Mouse (Mus musculus): ENCODE data around the gene Afdn. TPM values are rescaled to one million over a fixed set of nuclear protein-coding genes. Genes with fewer than 3 reads are reported as not detected.

Afdn gene
- polyA plus RNA-seq (2016; fragmentation: Nextera tagmentation; extraction: Ambion mirVana) = 153 and 156 TPM in 2 replicates

DNA sequence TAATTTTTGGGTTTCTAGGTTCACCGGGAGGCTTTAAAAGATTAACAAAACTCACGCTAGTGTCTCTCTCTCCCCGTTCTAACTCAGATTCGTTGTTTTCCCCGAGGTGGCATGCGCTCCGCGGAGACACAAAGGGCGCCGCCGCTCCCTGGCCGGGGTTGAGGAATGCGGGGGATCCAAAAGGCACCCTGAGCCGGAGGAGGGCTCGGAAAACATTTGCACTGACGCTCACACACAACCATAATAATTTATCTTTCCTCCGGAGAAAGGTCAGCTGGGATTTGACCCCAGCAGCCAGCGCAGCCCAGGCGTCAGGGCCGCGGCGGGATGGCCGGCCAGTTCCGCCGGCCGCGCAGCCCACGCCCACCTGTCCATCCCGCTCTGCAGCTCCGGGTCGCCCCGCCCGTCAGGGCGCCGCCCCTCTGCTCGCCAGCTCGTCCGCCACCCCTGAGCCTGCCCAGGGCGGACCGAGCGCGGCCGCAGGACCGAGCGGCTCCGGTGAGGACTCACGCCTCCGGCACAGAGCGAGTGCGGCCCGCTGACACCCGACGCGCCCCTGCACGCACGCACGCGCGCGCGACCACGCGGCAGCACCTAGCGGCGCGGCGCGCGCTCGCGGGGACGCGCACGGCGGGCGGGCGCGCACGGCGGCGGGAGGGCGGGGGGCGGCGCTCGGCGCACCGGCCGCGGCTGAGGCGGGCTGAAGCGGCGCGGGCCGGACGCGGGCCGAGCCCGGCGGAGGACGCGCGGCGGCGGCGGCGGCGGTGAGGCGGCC, at the start of gene Afdn:
Gene Afdn (plus strand): TSS at position 687 of the 775 bp plus-strand sequence.
- no peaks in the 10 kb centered on the region for H3K27me3 ChIP-seq
- H3K27ac ChIP-seq = peak within 1 kb of the TSS; percentile 98
- peaks cover 23% of the 10 kb centered on the region for H3K4me1 ChIP-seq
- no peaks in the 10 kb centered on the region for H3K36me3 ChIP-seq
- peak within 1 kb of the TSS; percentile 99 for H3K4me3 ChIP-seq
- H3K9ac ChIP-seq = peak within 1 kb of the TSS; percentile 96
- 1% methylated on average over 45 of the region's 108 CpGs for WGBS
- peak; percentile 86 for ATAC-seq (ENCODE audit: low FRiP score)
- no peaks in the 10 kb centered on the region for H3K9me3 ChIP-seq (replicated peaks)
- H3K4me2 ChIP-seq (replicated peaks) = peak within 1 kb of the TSS; percentile 96

DNA sequence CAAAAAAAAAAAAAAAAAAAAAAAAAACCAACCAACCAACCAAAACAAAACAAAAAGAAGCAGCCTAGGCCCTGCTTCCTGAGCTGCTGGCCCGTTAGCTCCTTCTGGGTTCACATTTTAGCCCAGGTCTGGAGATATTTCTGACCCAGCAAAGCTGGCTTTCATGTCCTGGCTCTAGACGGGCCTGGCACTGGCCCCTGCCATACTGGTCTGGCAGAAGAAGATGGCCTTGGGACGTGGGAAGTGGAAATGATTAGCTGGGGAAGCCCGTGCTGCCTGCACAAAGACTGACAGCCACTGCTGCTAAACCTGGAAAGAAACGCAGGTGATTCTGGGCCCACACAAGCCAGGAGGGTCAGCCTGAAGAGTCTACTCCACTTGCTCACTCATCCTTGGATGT, 49.2 kb upstream of the Afdn start:
- no peak for ATAC-seq (ENCODE audit: low FRiP score)
- Histone ChIP-seq H3K9ac (no peak overlapping the region), H3K27me3 (no peaks in the 10 kb centered on the region), H3K4me1 (no peaks in the 10 kb centered on the region), H3K27ac (no peak overlapping the region), H3K36me3 (no peaks in the 10 kb centered on the region), H3K9me3 (replicated peaks) (no peaks in the 10 kb centered on the region), H3K4me2 (replicated peaks) (no peak overlapping the region), H3K4me3 (no peak overlapping the region)
- WGBS = 81% methylated on average over 5 of the region's 5 CpGs

DNA sequence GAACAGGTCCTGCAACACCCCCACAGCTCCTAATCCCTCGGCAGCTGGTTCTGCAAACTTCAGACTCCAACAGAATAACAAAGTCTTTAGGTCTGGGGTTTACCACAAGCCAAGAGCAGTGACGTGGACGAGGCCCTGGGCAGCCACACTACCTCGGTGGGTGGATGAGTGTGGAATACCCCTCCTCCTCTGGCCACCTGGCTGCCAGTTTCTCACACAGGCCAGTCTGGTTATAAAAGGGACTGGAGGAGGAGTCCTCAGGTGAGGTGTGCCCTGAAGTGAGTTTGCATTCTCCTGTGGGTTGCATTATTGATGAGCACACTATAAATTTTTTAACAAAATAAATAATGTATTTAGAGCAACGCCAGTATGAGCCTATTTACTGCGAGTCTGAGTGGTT, 48.2 kb upstream of the Afdn start:
- ATAC-seq (ENCODE audit: low FRiP score) = no peak
- Histone ChIP-seq H3K4me2 (replicated peaks) (no peak overlapping the region), H3K27ac (no peak overlapping the region), H3K4me1 (no peaks in the 10 kb centered on the region), H3K27me3 (no peaks in the 10 kb centered on the region), H3K9me3 (replicated peaks) (no peaks in the 10 kb centered on the region), H3K4me3 (no peak overlapping the region), H3K9ac (no peak overlapping the region), H3K36me3 (no peaks in the 10 kb centered on the region)
- WGBS = 76% methylated on average over 6 of the region's 6 CpGs

DNA sequence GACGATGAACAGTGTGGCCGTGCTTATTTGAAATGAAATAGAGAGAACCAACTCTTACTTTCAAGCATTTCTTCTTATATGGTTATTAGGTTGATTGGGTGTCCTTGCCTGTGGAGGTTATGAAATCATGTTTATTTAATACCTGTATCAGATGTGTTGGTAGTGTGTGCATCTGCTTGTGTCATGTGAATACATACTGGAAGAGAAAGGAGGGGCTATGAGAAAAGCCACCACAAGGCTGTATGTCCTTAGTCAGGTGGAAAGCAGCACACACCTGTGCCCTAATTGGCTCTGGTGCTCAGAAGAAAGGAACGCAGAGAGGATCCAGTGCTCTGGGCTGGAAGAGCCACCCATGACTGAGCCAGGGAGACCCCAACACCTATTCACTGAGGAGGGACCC, 47.8 kb upstream of the Afdn start:
- WGBS = 87% methylated on average over 3 of the region's 3 CpGs
- Histone ChIP-seq H3K27me3 (no peaks in the 10 kb centered on the region), H3K9ac (no peak overlapping the region), H3K36me3 (no peaks in the 10 kb centered on the region), H3K9me3 (replicated peaks) (no peaks in the 10 kb centered on the region), H3K4me3 (no peak overlapping the region), H3K4me1 (0 out of 2 replicates have a peak, but pooled peaks cover 1% of the 10 kb centered on the region), H3K4me2 (replicated peaks) (no peak overlapping the region), H3K27ac (no peak overlapping the region)
- ATAC-seq (ENCODE audit: low FRiP score) = no peak

DNA sequence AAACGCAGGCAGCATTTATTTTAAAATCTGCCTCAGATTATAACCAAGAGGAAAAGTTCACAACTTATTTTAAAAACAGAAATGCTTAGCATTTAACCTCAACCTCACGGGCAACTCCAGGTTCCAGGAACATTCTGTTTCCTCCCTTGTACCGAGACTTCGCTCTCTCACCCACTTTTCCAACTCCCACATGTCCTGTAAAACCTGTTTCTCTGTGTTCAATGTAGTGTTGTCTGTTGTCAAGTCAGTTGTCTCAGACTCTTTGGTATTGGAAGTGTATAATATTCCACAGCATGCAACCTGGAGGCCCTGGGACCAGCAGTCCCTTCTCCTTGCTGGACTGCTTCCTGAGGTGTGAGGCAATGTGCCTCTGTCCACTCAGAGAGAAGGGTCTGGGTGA, 46.2 kb upstream of the Afdn start:
- Histone ChIP-seq H3K27ac (no peak overlapping the region), H3K4me2 (replicated peaks) (no peak overlapping the region), H3K9ac (no peak overlapping the region), H3K27me3 (no peaks in the 10 kb centered on the region), H3K4me3 (no peak overlapping the region), H3K36me3 (no peaks in the 10 kb centered on the region), H3K9me3 (replicated peaks) (no peaks in the 10 kb centered on the region), H3K4me1 (0 out of 2 replicates have a peak, but pooled peaks cover 2% of the 10 kb centered on the region)
- ATAC-seq (ENCODE audit: low FRiP score) = no peak
- WGBS = 88% methylated on average over 4 of the region's 4 CpGs

DNA sequence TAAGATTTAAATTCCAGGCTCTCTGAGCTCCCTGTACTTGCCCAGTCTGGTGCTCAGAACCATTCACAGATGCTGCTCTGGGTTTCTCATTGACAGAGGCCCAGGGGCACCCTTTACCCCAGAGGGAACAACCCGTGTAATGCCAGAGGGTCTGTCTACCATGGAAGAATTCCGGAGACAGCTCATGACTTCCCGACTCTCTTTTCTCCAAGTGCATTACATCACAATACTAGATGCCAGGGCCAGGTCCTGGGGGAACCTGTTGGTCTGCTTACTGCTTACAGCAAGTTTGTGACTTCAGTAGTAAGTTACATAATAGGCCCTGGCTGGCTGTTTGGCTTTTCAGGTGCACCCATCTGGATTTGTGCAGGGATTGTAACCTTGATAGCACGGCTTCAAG, 45.7 kb upstream of the Afdn start:
- H3K27ac ChIP-seq = no peak overlapping the region
- 0 out of 2 replicates have a peak, but pooled peaks cover 2% of the 10 kb centered on the region for H3K4me1 ChIP-seq
- H3K4me3 ChIP-seq = no peak overlapping the region
- H3K9me3 ChIP-seq (replicated peaks) = no peaks in the 10 kb centered on the region
- no peak overlapping the region for H3K4me2 ChIP-seq (replicated peaks)
- WGBS = 70% methylated on average over 4 of the region's 4 CpGs
- H3K9ac ChIP-seq = no peak overlapping the region
- ATAC-seq (ENCODE audit: low FRiP score) = no peak
- no peaks in the 10 kb centered on the region for H3K36me3 ChIP-seq
- H3K27me3 ChIP-seq = no peaks in the 10 kb centered on the region

DNA sequence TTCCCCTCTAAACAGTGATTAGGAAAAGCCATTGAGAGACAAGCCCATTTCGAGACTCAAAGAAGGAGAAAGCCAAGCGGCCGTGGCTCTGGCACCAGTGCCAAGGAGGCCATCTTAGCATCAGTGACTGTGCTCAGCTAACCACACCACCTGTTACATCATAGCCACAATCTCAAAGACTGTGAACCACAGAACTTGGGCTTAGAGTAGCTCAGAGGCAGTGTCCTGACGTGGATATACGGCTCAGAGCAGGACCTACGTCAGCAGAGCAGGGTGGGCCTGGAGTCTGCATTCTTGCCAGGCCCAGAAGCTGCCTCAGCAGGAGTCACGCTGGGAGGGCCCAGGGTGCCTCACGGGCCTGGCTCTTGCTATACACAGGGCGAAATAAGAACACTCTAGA, 44.8 kb upstream of the Afdn start:
- no peaks in the 10 kb centered on the region for H3K36me3 ChIP-seq
- H3K9me3 ChIP-seq (replicated peaks) = no peaks in the 10 kb centered on the region
- no peak overlapping the region for H3K9ac ChIP-seq
- 0 out of 2 replicates have a peak, but pooled peaks cover 2% of the 10 kb centered on the region for H3K4me1 ChIP-seq
- H3K4me3 ChIP-seq = no peak overlapping the region
- no peak for ATAC-seq (ENCODE audit: low FRiP score)
- H3K4me2 ChIP-seq (replicated peaks) = no peak overlapping the region
- WGBS = 82% methylated on average over 9 of the region's 9 CpGs
- H3K27me3 ChIP-seq = no peaks in the 10 kb centered on the region
- no peak overlapping the region for H3K27ac ChIP-seq

DNA sequence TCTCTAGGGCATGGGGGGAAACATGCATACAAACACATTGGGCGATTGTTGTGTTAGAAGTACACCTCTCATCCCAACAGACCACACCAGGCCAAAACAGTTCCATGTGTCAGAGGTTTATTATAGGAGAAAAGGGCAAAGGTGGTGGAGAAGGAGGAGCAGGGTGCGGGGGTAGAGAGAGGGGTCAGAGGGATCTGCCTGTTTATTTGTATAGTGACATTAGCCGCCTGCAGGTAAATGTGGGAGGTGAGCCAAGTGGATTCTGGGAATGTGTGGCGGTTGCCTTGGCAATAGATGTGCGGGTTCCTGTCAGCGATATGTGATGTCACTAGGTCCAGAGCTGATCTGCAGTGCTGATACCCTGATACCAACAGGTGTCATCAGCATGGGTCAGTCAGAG, 44.0 kb upstream of the Afdn start:
- 90% methylated on average over 6 of the region's 6 CpGs for WGBS
- no peak overlapping the region for H3K9ac ChIP-seq
- H3K4me2 ChIP-seq (replicated peaks) = no peak overlapping the region
- ATAC-seq (ENCODE audit: low FRiP score) = no peak
- no peaks in the 10 kb centered on the region for H3K27me3 ChIP-seq
- H3K27ac ChIP-seq = no peak overlapping the region
- H3K36me3 ChIP-seq = no peaks in the 10 kb centered on the region
- H3K4me1 ChIP-seq = 0 out of 2 replicates have a peak, but pooled peaks cover 2% of the 10 kb centered on the region
- no peak overlapping the region for H3K4me3 ChIP-seq
- H3K9me3 ChIP-seq (replicated peaks) = no peaks in the 10 kb centered on the region

DNA sequence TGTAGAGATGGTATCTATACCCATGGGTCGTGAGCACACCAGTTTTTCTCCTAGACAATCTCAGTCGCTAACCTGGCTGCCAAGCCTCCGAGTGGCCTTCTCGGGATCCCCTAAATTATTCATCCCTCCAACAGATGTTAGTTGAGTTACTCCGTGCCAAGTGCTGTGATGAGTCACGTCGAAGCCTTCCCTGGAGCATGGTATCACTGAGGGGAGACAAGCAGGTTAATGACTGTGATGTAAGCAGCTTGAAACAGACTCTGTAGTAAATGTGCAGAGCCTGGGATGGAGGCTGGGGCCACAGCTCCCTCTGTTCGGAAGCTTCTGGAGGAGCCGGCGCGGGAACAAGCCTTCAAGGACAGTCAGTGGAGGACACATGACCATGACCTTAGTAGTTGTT, 42.9 kb upstream of the Afdn start:
- H3K4me1 ChIP-seq = peaks cover 7% of the 10 kb centered on the region
- H3K36me3 ChIP-seq = no peaks in the 10 kb centered on the region
- WGBS = 92% methylated on average over 11 of the region's 11 CpGs
- H3K4me2 ChIP-seq (replicated peaks) = no peak overlapping the region
- no peak for ATAC-seq (ENCODE audit: low FRiP score)
- no peak overlapping the region for H3K9ac ChIP-seq
- no peak overlapping the region for H3K27ac ChIP-seq
- H3K4me3 ChIP-seq = no peak overlapping the region
- H3K9me3 ChIP-seq (replicated peaks) = no peaks in the 10 kb centered on the region
- H3K27me3 ChIP-seq = no peaks in the 10 kb centered on the region

DNA sequence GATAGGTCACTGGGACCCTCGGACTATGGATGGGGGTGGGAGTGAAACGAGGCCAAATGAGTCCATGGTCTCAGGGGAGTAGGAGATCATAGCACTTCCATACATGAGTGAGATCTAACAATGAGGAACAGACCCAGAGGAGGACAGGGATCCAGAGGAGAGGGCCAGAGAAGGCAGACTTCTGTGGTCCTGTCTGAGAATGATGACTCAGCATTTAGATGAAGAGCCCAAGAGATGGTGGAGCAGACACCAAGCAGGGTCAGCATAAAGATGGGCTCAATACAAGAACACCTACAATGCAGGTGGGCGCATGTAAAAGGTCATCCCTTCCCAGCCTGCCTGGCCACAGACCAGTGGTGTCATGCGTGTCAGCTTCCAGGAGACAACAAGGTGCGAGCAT, 40.2 kb upstream of the Afdn start:
- no peak for ATAC-seq (ENCODE audit: low FRiP score)

DNA sequence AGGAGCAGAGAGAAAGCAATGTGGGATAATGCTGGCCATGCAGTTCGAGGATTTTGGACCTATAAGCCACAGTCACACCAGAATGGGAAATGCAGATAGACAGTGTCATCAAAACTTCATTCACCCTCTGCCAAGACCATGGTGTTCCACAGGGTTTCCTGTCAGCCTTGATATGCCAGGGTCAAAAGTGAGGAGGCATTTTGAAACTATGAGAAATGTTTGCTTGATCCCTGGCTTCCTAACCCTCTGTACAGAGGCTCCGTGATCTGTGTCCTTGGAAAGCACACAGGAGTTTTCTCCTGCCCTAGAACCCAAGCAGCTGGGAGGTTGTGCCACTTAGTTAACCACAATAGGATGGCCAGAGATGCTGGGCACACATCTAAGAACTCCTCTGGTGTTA, 39.0 kb upstream of the Afdn start:
- 86% methylated on average over 2 of the region's 2 CpGs for WGBS
- ATAC-seq (ENCODE audit: low FRiP score) = no peak
- no peak overlapping the region for H3K27ac ChIP-seq
- peaks cover 22% of the 10 kb centered on the region for H3K4me1 ChIP-seq
- H3K4me3 ChIP-seq = no peak overlapping the region
- no peak overlapping the region for H3K9ac ChIP-seq
- no peaks in the 10 kb centered on the region for H3K9me3 ChIP-seq (replicated peaks)
- no peaks in the 10 kb centered on the region for H3K27me3 ChIP-seq
- no peaks in the 10 kb centered on the region for H3K36me3 ChIP-seq
- no peak overlapping the region for H3K4me2 ChIP-seq (replicated peaks)

More for the DNA sequence above, 40.2 kb upstream of the Afdn start:
- Histone ChIP-seq H3K4me3 (no peak overlapping the region), H3K27ac (no peak overlapping the region), H3K4me2 (replicated peaks) (no peak overlapping the region), H3K4me1 (peaks cover 22% of the 10 kb centered on the region), H3K36me3 (no peaks in the 10 kb centered on the region), H3K27me3 (no peaks in the 10 kb centered on the region), H3K9ac (no peak overlapping the region), H3K9me3 (replicated peaks) (no peaks in the 10 kb centered on the region)
- 94% methylated on average over 5 of the region's 5 CpGs for WGBS

DNA sequence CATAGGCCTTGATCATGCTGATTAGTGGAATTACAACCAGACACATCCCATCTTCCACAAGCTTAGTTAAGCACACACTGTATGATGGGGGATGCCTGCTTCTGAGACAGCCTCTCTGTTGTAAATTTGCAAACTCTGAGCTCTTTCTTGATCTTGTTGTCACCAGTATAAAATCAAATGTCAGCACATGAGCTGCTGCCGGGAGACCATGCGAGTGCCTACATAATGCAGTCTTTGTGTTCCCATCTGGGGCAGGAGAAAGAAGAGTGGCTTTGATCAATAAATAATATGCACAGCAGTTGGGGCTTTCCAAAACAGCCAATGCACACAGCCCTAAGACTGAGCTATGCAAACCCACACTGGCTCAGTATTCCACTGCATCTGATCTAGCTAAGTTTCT, 37.9 kb upstream of the Afdn start:
- Histone ChIP-seq H3K27me3 (no peaks in the 10 kb centered on the region), H3K27ac (peak overlapping the region; percentile 2; the same call in 1 of the 2 replicates), H3K4me1 (peaks cover 21% of the 10 kb centered on the region), H3K9ac (no peak overlapping the region), H3K4me3 (no peak overlapping the region), H3K9me3 (replicated peaks) (no peaks in the 10 kb centered on the region), H3K4me2 (replicated peaks) (no peak overlapping the region), H3K36me3 (no peaks in the 10 kb centered on the region)
- 13% methylated on average over 2 of the region's 2 CpGs for WGBS
- ATAC-seq (ENCODE audit: low FRiP score) = peak; percentile 71

DNA sequence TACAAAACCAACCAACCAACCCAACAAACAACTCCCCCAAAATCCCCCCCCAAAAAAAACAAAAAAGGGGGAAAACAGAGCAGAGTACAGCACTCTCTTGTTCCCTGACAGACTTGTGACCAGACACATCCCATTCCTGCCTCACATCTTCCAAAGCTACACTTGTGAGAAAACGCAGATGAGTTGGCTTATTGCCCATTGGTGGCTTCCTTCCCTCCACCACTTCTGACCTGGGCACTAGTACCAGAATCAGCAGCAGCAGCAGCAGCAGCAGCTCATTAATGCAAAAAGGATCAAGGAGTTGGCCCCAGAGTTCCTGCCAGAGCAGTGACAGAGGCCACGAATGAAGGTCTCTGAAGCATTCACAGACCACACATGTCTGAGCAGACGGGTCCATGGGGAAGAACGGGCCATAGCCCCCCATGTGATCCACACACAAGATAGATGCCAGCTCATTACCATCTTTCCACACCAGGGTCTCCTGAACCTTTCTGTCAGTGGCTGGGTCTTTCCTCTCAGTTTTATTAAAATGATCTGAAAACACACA, 35.3 kb upstream of the Afdn start:
- Histone ChIP-seq H3K27ac (no peak overlapping the region), H3K4me2 (replicated peaks) (no peak overlapping the region), H3K36me3 (no peaks in the 10 kb centered on the region), H3K9ac (no peak overlapping the region), H3K9me3 (replicated peaks) (no peaks in the 10 kb centered on the region), H3K4me3 (no peak overlapping the region), H3K4me1 (peaks cover 20% of the 10 kb centered on the region), H3K27me3 (no peaks in the 10 kb centered on the region)
- no peak for ATAC-seq (ENCODE audit: low FRiP score)
- WGBS = 43% methylated on average over 4 of the region's 4 CpGs
